Mouse (Mus musculus): Measurements from ENCODE around the gene En1.
A peak's percentile ranks its signal among the peaks of the same experiment; 100 is the strongest.

The En1 gene

DNA sequence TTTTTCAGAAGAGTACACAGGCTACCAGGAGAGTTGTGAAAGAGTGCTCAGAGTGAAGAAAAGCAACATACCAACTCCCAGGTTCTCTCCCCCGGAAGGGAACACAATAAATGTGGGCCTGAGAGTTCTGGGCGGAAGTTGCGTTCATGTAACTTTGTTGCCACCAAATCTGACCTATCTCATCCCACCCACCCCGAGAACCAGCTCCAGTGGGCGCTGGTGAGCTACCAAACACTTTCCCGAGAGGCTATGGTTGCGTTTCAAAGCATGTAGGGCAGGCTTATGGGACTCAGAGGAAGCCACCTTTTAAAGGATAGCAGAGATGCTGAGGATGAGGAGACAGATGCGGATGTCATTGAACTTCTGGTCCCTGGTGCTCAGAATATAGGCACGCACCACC is 26.6 kb downstream of the En1 start:
- no peak for DNase-seq

DNA sequence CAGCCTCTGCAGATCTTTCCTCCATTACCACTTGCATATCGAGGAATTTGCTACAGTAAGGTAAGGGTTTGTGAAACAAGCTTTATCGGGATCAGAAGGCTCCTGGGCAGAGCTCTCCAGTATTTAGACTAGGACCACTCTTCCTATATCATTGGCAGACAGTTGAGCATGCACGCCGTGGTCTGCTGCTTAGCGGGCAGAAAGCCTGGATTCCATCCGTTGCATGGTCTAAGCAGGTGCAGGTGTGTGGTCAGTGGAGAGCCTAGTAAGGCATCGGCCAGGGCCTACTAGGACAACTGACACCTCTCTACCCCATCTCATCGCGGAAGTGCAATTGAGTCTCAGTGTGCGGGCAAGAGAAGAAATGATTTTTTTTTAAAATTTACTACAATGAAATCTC is 41.2 kb downstream of the En1 start:
- DNase-seq: no peak

DNA sequence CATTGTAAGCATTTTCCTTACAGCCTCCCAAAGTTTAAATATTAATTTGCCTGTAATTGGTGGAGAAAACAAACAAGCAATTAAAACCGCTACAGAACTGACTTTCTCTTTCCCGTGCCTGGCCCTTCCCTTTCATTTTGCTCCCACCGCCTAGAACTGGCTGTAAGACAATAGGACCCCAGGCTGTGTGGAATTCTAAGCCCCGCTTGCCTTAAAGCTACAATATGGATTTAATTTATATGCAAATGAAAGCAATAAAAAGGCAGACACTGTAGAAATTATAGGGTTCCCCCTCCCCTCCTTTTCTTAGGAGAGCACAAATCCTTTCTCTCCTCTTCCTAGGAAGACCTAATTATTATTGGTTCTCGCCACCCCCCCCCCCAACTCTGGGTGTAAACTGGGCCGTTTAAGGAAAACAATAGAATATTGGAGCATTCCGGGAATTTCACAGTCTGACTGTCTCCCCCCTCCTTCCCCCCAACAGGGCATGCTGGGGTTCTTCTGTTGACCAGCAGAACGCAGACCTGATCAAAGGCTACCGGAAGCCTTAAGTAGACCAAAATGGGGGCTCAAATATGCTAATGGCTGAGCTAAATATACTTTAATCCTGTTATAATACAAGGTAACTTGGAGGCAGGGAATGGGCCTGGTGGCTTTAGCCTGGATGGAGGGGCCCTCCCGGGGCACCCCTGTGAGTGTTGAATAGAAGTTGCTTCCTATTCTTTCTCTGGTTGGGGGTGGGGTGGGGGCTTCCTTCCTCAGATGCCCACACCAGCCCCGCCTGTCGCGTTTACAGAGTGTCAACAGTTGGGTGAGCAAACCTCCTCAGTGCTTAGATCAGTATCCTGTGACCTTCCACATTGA is 41.9 kb downstream of the En1 start:
- peak; percentile 9 for DNase-seq

DNA sequence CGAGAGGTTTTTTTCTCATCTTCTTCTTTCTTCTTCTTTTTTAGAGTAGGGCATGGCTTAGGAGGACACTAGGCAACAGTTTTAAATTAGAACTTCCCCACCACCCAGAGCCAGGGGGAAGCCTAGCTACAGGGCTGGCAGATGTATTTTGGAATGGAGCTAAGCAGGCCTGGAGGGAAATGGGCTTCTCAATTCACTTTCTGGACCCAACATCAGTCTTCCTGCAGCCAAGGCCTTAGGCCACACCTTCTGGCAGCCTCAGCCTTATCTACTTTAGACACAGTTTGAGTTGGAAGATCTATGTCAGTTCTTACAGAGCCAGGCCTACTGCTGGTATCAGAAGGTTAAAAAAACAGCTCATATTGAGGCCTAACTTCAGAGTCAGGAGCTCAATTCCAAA is 42.5 kb downstream of the En1 start:
- DNase-seq: no peak

DNA sequence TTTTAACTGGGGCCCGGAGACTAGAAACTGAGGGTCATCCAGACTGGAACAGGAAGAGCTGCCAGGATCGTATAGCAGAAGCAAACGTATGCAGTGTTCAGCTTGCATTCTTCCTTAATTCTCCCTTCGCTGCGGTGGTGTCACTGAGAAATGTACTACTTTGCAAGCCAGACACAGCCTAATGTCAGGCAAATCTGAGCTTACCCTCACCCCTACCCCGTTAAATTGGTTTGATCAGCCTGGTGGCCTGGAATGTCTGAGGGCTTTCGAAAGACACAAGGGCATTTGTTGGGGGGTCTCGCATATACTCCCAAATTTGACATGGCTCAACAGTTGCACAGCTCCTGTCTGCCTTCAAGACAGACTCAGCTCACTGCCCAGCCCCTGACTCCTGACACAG is 47.9 kb downstream of the En1 start:
- DNase-seq: no peak

DNA sequence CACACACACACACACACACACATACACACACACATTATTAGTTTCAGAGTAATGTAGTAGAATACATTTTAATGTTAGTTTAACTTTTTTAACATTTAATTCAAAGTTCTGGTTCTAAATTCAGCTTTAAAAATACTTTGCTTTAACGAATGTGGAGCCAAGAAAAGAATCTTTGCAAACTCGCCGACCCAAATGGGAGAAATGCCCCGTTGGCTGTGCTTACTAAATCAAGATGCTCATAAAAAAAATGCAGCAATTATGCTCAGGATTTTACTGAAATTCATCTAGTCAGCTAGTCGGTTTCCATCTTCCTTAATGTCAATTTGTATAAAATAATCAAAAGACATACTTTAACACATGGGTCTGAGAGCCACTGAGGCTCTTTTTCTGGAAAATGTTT is 49.8 kb downstream of the En1 start:
- no peak for DNase-seq

DNA sequence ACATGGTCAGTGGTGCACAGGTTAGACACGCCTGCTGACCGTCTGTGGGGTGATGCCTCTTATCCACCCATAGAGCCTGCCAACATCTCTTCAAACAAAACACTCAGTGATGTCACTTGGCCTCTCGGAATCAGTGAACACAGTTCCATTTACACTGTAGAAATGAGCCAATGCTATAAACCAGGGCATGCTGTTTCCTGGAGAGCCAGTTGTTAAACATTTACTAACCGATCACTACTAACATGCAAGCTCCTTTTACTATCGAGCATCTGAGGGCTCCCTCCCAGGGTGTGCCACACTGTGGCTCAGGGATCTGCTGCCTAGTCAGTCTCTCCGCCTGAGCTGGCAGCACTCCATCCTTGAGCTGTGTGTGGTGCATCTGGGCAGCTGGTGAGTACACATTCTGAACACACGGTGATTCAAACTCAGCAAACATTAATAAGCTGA is 52.8 kb downstream of the En1 start:
- DNase-seq: peak; percentile 70

Data from kidney, postnatal 10 days (tissue).